Mouse (Mus musculus): ENCODE measurements around the gene Imp3. TPM values are rescaled to one million over a fixed set of nuclear protein-coding genes. Genes with fewer than 3 reads are reported as not detected.

Gene Imp3
- polyA plus RNA-seq, 1 experiment = 167 TPM

DNA sequence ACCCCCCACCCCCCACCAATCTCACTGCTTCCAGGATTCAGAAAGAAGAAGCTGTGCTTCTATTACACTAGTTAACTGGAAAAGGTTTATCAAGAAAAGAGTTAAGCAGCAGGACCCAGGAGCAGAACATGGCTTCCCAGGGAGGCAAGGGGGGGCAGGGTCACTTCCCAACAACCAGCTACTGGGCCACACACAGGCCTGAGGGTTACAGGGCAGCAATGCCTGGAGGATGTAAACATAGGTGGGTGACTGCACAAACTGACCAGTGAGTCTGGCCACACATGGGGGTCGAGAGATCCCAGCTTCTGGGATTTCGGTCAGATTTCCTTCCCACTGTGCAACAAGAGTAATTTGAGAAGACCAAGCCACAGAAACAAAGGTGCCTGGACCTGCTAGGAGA is 20.1 kb upstream of the Imp3 start:
- Histone ChIP-seq H3K27me3 (ENCODE audit: control insufficient read depth, insufficient read depth, low read length) (no peaks in the 10 kb centered on the region), H3K36me3 (ENCODE audit: control insufficient read depth, insufficient read depth, low read length) (no peaks in the 10 kb centered on the region), H3K27ac (ENCODE audit: insufficient read depth, low read length) (no peak overlapping the region), H3K4me1 (ENCODE audit: control insufficient read depth, insufficient read depth, insufficient read length) (no peaks in the 10 kb centered on the region), H3K4me3 (ENCODE audit: extremely low read depth, insufficient read depth, insufficient read length) (no peak overlapping the region)
- 91% methylated on average over 2 of the region's 2 CpGs for WGBS
- TF ChIP-seq CTCF (IDR thresholded peaks at IDR 0.05; ENCODE audit: extremely low read depth, insufficient read depth, insufficient read length, insufficient replicate concordance) (no peak), POLR2A (IDR thresholded peaks at IDR 0.05; ENCODE audit: low read depth, low read length) (no peak)
- no peak for DNase-seq (ENCODE audit: low read depth in 1 of 2, low spot score in 2 of 2)

DNA sequence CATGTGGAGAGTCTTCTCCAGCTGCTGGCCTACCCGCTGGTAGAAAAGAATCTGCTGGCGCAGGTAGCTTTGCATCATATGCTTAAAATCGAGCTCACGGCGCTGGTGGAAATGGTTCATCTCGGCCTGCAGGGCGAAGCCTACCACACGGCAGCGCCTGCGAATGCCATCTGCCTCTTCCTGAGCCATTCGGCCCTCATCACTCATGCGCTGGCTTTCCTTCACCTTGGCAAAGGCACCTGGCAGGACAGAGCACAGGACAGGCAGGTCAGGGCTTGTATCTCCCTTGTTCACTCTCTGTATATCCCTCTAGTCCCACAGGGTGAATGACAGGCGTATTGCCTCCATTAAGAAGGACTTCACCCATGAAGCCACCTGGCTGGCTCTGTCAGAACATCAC is 18.8 kb upstream of the Imp3 start:
- no peak overlapping the region for H3K4me3 ChIP-seq (ENCODE audit: extremely low read depth, insufficient read depth, insufficient read length)
- no peaks in the 10 kb centered on the region for H3K36me3 ChIP-seq (ENCODE audit: control insufficient read depth, insufficient read depth, low read length)
- H3K27ac ChIP-seq (ENCODE audit: insufficient read depth, low read length) = no peak overlapping the region
- DNase-seq (ENCODE audit: low read depth in 1 of 2, low spot score in 2 of 2) = no peak
- 93% methylated on average over 13 of the region's 13 CpGs for WGBS
- no peaks in the 10 kb centered on the region for H3K4me1 ChIP-seq (ENCODE audit: control insufficient read depth, insufficient read depth, insufficient read length)
- TF ChIP-seq POLR2A (IDR thresholded peaks at IDR 0.05; ENCODE audit: low read depth, low read length) = no peak
- TF ChIP-seq CTCF (IDR thresholded peaks at IDR 0.05; ENCODE audit: extremely low read depth, insufficient read depth, insufficient read length, insufficient replicate concordance) = no peak
- no peaks in the 10 kb centered on the region for H3K27me3 ChIP-seq (ENCODE audit: control insufficient read depth, insufficient read depth, low read length)

DNA sequence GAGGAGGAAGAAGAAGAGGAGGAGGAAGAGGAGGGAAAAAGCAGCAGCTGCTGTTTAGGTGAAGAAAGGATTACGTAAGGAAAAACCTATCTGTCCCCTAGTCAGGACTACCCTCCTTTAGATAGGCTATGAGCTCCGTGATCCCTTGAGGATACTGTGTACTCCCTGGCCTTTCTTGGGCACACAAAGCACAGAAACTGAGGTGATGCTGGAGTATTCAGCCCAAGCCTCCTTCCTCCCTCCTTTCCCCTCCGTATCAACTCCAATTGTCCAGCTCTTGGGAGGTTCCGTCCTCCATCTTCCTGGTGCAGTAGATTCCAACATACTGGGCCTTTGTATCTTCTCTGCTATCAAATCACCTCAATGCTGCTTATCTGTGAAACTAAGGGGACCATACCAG is 14.5 kb upstream of the Imp3 start:
- no peak overlapping the region for H3K27ac ChIP-seq (ENCODE audit: insufficient read depth, low read length)
- DNase-seq (ENCODE audit: low read depth in 1 of 2, low spot score in 2 of 2) = no peak
- no peak overlapping the region for H3K4me3 ChIP-seq (ENCODE audit: extremely low read depth, insufficient read depth, insufficient read length)
- H3K4me1 ChIP-seq (ENCODE audit: control insufficient read depth, insufficient read depth, insufficient read length) = no peaks in the 10 kb centered on the region
- H3K27me3 ChIP-seq (ENCODE audit: control insufficient read depth, insufficient read depth, low read length) = no peaks in the 10 kb centered on the region
- H3K36me3 ChIP-seq (ENCODE audit: control insufficient read depth, insufficient read depth, low read length) = no peaks in the 10 kb centered on the region
- TF ChIP-seq CTCF (IDR thresholded peaks at IDR 0.05; ENCODE audit: extremely low read depth, insufficient read depth, insufficient read length, insufficient replicate concordance) (no peak), POLR2A (IDR thresholded peaks at IDR 0.05; ENCODE audit: low read depth, low read length) (no peak)
- 87% methylated on average over 4 of the region's 4 CpGs for WGBS

DNA sequence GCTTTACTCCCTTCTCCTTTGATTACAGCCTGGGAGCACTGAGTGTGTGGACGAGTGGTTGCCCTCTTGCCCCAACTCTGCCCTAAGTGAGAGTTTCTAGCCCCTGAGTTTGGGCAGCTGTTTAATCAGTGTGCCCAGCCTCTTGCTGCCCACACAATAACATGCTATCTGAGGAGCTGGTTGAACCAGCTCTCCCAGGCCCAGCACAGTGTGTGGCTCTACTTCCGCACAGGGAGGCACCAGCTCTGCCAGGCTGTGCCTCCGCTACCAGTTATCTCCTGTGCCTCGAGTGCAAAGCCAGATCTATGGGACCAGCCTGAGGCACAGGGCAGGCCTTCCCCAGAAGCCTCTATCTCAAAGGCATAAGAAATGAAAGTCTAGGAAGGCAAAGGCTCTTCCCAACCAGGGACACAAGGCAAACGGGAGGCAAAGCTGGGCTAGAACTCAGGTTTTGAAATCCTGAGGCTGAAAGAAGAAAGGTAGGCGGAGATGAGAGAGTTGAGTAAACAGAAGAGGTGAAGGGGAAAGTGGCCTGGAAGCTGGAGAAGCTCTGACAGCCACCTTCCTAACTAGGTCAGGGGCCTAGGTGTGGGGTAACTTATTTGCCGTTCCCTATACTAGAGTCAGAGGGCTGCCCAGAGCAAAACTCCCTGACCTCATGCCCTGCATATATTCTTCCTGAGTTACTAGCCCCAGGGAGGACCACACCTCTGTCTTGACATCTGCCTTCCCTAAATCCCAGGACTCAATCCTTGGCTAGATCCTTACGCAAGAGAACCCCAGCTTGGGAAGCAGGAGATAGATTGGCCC is 13.2 kb upstream of the Imp3 start:
- DNase-seq (ENCODE audit: low read depth in 1 of 2, low spot score in 2 of 2) = no peak
- Histone ChIP-seq H3K4me1 (ENCODE audit: control insufficient read depth, insufficient read depth, insufficient read length) (no peaks in the 10 kb centered on the region), H3K27ac (ENCODE audit: insufficient read depth, low read length) (peak overlapping the region; percentile 21; the same call in 1 of the 2 replicates), H3K27me3 (ENCODE audit: control insufficient read depth, insufficient read depth, low read length) (no peaks in the 10 kb centered on the region), H3K4me3 (ENCODE audit: extremely low read depth, insufficient read depth, insufficient read length) (peak overlapping the region; percentile 17), H3K36me3 (ENCODE audit: control insufficient read depth, insufficient read depth, low read length) (no peaks in the 10 kb centered on the region)
- WGBS = 70% methylated on average over 8 of the region's 8 CpGs
- TF ChIP-seq CTCF (IDR thresholded peaks at IDR 0.05; ENCODE audit: extremely low read depth, insufficient read depth, insufficient read length, insufficient replicate concordance) (no peak), POLR2A (IDR thresholded peaks at IDR 0.05; ENCODE audit: low read depth, low read length) (no peak)

DNA sequence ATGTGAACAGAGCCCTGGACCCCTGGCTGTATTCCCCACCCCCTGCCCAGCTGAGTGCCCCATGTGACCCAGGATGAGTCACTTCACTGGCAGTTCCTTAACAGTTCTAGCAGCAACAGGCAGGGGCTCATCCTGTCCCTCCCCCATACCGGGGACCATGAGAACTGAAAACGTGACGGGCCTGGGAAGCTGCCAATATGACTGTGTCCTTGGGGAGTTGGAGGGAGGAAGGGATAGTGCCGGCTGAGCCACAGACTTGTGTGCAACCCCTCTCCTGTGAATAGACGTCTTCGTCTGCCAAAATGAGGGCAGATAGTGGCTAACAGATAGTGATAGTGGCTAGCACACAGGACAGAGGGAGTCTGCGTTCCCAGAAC is 12.6 kb upstream of the Imp3 start:
- no peak overlapping the region for H3K27ac ChIP-seq (ENCODE audit: insufficient read depth, low read length)
- TF ChIP-seq CTCF (IDR thresholded peaks at IDR 0.05; ENCODE audit: extremely low read depth, insufficient read depth, insufficient read length, insufficient replicate concordance) = no peak
- no peak for TF ChIP-seq POLR2A (IDR thresholded peaks at IDR 0.05; ENCODE audit: low read depth, low read length)
- no peaks in the 10 kb centered on the region for H3K4me1 ChIP-seq (ENCODE audit: control insufficient read depth, insufficient read depth, insufficient read length)
- no peaks in the 10 kb centered on the region; the same call in 1 of the 2 replicates for H3K27me3 ChIP-seq (ENCODE audit: control insufficient read depth, insufficient read depth, low read length)
- peak overlapping the region; percentile 23 for H3K4me3 ChIP-seq (ENCODE audit: extremely low read depth, insufficient read depth, insufficient read length)
- peak in 1 of 2 experiments; percentile 16 for DNase-seq (ENCODE audit: low read depth in 1 of 2, low spot score in 2 of 2)
- 33% methylated on average over 7 of the region's 7 CpGs for WGBS
- no peaks in the 10 kb centered on the region for H3K36me3 ChIP-seq (ENCODE audit: control insufficient read depth, insufficient read depth, low read length)

DNA sequence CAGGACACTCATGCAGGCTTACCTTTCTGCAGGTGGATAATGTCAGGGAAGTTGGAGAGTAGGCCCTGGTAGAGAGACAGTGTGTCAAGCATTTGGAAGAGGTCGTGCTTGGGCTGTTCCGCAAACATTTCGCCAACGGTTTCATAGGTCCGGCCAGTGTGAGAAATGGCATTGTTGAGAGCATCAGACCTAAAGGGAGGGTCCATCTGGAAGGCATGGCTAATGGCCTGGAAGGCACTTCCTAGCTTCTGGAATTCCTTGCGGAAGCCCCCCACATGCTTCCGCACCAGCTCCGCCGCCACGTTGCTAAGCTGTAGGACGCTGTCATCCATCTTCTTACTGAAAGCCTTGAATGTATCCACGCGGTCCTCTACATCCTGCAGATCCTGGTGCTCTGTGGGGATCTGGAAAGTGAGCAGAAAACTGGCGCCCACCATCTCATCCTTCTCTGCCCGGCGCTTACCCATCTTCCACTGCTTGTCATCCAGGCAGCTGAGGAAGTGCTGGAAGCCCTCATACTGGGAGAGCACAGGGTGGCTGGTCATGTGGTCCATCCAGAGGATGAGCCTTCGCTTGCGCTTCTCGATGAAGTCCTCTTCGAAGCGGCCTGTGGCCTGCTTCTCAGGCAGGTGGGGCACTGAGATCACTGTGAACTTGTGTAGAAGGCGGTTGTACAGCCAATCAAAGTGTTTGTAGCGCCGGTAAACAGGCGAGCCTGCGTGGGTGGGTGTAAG is 11.8 kb upstream of the Imp3 start:
- no peaks in the 10 kb centered on the region for H3K4me1 ChIP-seq (ENCODE audit: control insufficient read depth, insufficient read depth, insufficient read length)
- 90% methylated on average over 26 of the region's 26 CpGs for WGBS
- TF ChIP-seq CTCF (IDR thresholded peaks at IDR 0.05; ENCODE audit: extremely low read depth, insufficient read depth, insufficient read length, insufficient replicate concordance) (no peak), POLR2A (IDR thresholded peaks at IDR 0.05; ENCODE audit: low read depth, low read length) (no peak)
- no peaks in the 10 kb centered on the region; the same call in 1 of the 2 replicates for H3K27me3 ChIP-seq (ENCODE audit: control insufficient read depth, insufficient read depth, low read length)
- no peak overlapping the region for H3K27ac ChIP-seq (ENCODE audit: insufficient read depth, low read length)
- no peak for DNase-seq (ENCODE audit: low read depth in 1 of 2, low spot score in 2 of 2)
- peak overlapping the region; percentile 12; the same call in 1 of the 2 replicates for H3K4me3 ChIP-seq (ENCODE audit: extremely low read depth, insufficient read depth, insufficient read length)
- no peaks in the 10 kb centered on the region for H3K36me3 ChIP-seq (ENCODE audit: control insufficient read depth, insufficient read depth, low read length)

Measured in spleen, adult 2 months (tissue).